Mouse (Mus musculus): ENCODE results near the gene Ccr6. TPM values are rescaled to one million over a fixed set of nuclear protein-coding genes. Genes with fewer than 3 reads are reported as not detected.
"Not testable (repeated sequence)": the region's sequence is repeated elsewhere in the genome, so short reads cannot be mapped to it uniquely, and the experiment has no call there.

Ccr6 gene
- polyA plus RNA-seq, 1 experiment from 2014 or later = not detected

DNA sequence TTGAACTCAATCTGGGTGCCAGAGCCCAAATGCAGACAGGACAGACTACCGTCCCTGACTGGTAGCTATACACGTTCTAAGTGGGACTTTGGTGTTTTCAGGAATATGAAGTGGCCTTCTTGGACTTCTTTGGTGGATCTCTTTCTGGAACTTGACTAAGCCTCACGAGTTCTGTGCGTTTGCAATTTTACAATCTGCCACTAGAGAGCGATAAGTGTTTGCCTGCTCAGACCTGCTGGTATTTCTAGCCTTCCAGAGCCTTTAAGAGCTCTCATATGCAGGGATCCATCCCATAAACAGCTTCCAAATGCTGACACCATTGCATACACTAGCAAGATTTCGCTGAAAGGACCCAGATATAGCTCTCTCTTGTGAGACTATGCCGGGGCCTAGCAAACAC lies 28.8 kb downstream of the Ccr6 start:
- not testable (repeated sequence) for H3K4me2 ChIP-seq; H3K27me3 ChIP-seq; H3K36me3 ChIP-seq (ENCODE audit: poor library complexity, severe bottlenecking); H3K27ac ChIP-seq; H3K9ac ChIP-seq; H3K9me3 ChIP-seq (replicated peaks); H3K4me3 ChIP-seq; H3K4me1 ChIP-seq
- peak; percentile 57; the same call in 1 of the 2 replicates for ATAC-seq
- 13% methylated on average over 7 of the region's 7 CpGs for WGBS

- 65% methylated on average over 6 of the region's 6 CpGs for WGBS
- ATAC-seq = no peak
These were observed 36.4 kb downstream of the Ccr6 start for GRCm38 (mm10) chr17:8272054-8272749.

DNA sequence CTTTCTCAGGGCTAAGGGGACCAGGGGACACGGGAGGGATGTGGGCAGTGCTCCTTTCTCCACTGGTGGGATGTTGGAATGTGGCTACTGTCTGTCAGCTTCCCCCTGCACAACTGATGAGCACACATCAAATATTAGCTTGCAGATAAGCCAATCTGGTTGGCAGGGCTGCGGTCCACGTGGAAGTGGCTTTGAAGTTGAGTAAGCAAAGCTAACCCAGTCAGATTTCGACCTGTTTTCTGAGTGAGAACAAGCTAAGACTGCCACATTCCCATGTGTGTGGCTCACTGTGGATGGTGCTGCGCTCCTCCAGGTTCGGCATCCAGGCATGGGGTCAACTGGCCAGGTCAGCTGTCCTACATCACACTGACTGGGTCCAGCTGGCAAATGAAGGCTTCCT lies 37.1 kb downstream of the Ccr6 start:
- WGBS = 75% methylated on average over 6 of the region's 6 CpGs
- Histone ChIP-seq H3K9ac (no peak overlapping the region), H3K9me3 (replicated peaks) (no peaks in the 10 kb centered on the region), H3K4me1 (no peaks in the 10 kb centered on the region), H3K4me2 (no peak overlapping the region), H3K36me3 (ENCODE audit: poor library complexity, severe bottlenecking) (no peaks in the 10 kb centered on the region), H3K27ac (no peak overlapping the region), H3K4me3 (no peak overlapping the region), H3K27me3 (peaks cover 14% of the 10 kb centered on the region; the same call in 1 of the 2 replicates)
- no peak for ATAC-seq

More at GRCm38 (mm10) chr17:8272054-8272749, 36.4 kb downstream of the Ccr6 start:
- H3K36me3 ChIP-seq (ENCODE audit: poor library complexity, severe bottlenecking) = no peaks in the 10 kb centered on the region
- H3K27ac ChIP-seq = no peak overlapping the region
- peaks cover 14% of the 10 kb centered on the region; the same call in 1 of the 2 replicates for H3K27me3 ChIP-seq
- H3K9ac ChIP-seq = no peak overlapping the region
- H3K9me3 ChIP-seq (replicated peaks) = no peaks in the 10 kb centered on the region
- H3K4me2 ChIP-seq = no peak overlapping the region
- H3K4me1 ChIP-seq = no peaks in the 10 kb centered on the region
- H3K4me3 ChIP-seq = no peak overlapping the region

DNA sequence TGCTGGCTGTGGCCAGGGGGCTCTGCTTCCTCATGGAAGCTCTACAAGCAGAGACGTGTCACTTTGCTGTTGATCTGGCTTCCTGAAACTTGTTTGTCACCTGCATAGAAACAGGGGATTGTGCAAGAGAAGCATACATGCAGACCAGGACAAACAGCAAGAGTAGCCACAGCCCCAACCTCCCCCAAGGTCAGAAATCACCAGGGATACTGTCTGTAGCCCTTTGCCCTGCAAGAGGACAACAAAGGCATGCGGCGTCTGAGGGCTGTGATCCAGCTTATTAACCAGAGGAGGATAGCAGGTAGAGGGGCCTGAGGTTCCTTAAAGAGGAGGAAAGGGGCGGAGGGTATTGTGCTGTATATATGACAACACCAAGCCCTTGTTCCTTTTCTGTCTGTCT lies 40.2 kb downstream of the Ccr6 start:
- no peak for ATAC-seq
- Histone ChIP-seq H3K27me3 (peaks cover 14% of the 10 kb centered on the region; the same call in 1 of the 2 replicates), H3K4me1 (no peaks in the 10 kb centered on the region), H3K9me3 (replicated peaks) (no peaks in the 10 kb centered on the region), H3K27ac (no peak overlapping the region), H3K4me3 (no peak overlapping the region), H3K4me2 (no peak overlapping the region), H3K36me3 (ENCODE audit: poor library complexity, severe bottlenecking) (no peaks in the 10 kb centered on the region), H3K9ac (no peak overlapping the region)
- 80% methylated on average over 4 of the region's 4 CpGs for WGBS

DNA sequence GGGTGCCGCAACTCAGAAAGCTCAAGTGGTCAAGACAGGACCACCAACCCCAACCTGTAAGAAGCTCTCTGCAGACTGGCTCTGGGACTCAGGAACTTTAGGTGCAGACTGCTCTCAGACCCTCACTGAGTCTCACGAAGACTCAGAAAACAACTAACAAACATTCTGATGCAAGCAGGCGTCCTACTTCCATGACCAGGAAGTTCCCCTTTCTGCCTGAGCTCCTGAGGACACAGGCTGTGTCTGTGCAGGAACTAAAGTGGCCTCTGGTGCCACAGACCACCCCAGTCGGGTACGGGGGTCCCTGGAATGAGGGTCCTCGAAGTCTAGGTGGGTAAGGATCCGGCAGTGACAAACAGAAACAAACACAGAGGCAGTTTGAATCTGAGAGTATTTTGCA lies 40.8 kb downstream of the Ccr6 start:
- Histone ChIP-seq H3K27ac (no peak overlapping the region), H3K36me3 (ENCODE audit: poor library complexity, severe bottlenecking) (no peaks in the 10 kb centered on the region), H3K4me1 (no peaks in the 10 kb centered on the region), H3K4me2 (no peak overlapping the region), H3K9me3 (replicated peaks) (no peaks in the 10 kb centered on the region), H3K4me3 (no peak overlapping the region), H3K27me3 (peaks cover 14% of the 10 kb centered on the region; the same call in 1 of the 2 replicates), H3K9ac (no peak overlapping the region)
- no peak for ATAC-seq
- 79% methylated on average over 7 of the region's 7 CpGs for WGBS

DNA sequence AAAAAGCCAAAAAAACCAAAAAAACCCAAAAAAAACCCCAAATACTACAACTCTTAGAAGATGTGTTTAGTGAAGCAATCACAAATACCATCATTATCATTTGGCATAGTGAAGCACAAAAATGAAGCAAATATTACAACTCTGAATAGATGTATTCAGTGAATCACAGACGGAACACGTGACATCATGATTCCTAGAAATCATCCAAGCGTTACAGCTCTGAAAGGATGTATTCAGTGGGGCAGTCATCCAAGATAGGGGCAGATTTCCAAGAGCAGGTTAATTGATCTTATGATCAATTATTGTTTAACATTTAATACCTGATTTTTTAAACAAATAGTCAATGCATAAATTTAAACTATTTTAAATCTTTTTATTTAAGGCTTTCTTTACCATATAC lies 41.4 kb downstream of the Ccr6 start:
- peaks cover 12% of the 10 kb centered on the region; the same call in 1 of the 2 replicates for H3K27me3 ChIP-seq
- no peak overlapping the region for H3K9ac ChIP-seq
- H3K36me3 ChIP-seq (ENCODE audit: poor library complexity, severe bottlenecking) = no peaks in the 10 kb centered on the region
- no peaks in the 10 kb centered on the region for H3K4me1 ChIP-seq
- no peak overlapping the region for H3K4me3 ChIP-seq
- no peaks in the 10 kb centered on the region for H3K9me3 ChIP-seq (replicated peaks)
- no peak overlapping the region for H3K27ac ChIP-seq
- 62% methylated on average over 3 of the region's 3 CpGs for WGBS
- ATAC-seq = no peak
- H3K4me2 ChIP-seq = no peak overlapping the region

DNA sequence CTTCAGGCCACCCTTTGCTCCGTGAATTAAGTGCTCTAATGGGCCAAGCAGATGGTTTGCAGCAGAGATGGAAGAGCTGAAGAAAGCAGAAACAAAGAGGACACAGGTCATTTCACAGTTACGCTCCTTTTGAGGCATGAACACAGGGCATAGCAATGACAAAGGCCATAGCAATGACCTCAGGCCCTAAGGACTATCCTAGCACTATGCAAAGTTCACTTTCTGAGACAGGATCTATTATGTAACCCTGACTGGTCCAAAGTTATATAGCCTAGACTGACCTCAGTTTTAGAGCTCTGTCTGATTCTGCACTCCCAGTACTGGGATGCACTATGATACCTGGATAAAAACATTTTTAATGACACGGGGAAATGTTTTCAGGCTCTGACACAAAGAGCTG lies 42.5 kb downstream of the Ccr6 start:
- no peak for ATAC-seq
- Histone ChIP-seq H3K4me2 (no peak overlapping the region), H3K27me3 (0 out of 2 replicates have a peak, but pooled peaks cover 10% of the 10 kb centered on the region), H3K27ac (no peak overlapping the region), H3K4me3 (no peak overlapping the region), H3K9me3 (replicated peaks) (no peaks in the 10 kb centered on the region), H3K9ac (no peak overlapping the region), H3K4me1 (peaks cover 6% of the 10 kb centered on the region), H3K36me3 (ENCODE audit: poor library complexity, severe bottlenecking) (no peaks in the 10 kb centered on the region)
- WGBS = 67% methylated on average over 3 of the region's 3 CpGs

DNA sequence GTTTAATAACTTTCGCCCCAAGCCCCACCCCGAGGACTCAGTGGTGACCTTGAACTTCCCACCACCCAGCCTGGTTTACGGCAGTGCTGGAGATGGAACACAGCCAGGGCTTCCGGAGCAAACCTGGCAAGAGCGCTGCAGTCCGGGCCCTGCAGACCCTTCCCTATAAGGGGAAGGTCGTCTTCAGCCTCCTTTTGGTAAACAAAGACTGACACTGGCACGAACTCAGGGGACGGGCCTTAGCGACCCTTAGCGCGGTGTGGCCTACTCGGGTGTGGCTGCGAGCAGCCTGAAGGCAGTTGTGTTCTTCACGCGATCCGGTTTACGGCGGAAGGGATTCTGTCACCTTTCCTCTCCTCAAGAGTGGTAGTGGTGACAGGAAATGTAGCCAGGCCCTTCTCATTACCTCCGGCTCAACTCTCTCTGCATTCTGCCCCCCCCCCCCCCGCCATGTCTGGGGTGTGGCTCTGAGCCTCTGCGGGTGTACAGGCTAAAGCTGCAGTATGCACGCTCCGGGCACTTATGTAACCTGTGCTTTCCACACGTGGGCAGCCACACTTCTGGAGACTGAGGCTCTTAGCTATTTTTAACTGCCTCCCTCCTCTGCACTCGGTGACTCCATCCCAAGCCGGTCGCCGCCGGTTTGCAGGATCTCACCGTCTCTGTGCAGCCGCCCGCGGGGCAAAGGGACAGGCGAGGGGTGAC lies 47.1 kb downstream of the Ccr6 start, which contains the start of gene Mpc1:
Mpc1 (plus strand) TSS at position 84 of the 705 bp plus-strand sequence.
- peak within 1 kb of the TSS; percentile 73 for H3K27ac ChIP-seq
- H3K9ac ChIP-seq = peak within 1 kb of the TSS; percentile 85
- H3K4me2 ChIP-seq = peak within 1 kb of the TSS; percentile 100
- H3K27me3 ChIP-seq = no peaks in the 10 kb centered on the region
- no peaks in the 10 kb centered on the region for H3K9me3 ChIP-seq (replicated peaks)
- peak within 1 kb of the TSS; percentile 82 for H3K4me3 ChIP-seq
- peaks cover 19% of the 10 kb centered on the region for H3K4me1 ChIP-seq
- no peaks in the 10 kb centered on the region for H3K36me3 ChIP-seq (ENCODE audit: poor library complexity, severe bottlenecking)
- ATAC-seq = peak; percentile 75
- 2% methylated on average over 34 of the region's 35 CpGs for WGBS

DNA sequence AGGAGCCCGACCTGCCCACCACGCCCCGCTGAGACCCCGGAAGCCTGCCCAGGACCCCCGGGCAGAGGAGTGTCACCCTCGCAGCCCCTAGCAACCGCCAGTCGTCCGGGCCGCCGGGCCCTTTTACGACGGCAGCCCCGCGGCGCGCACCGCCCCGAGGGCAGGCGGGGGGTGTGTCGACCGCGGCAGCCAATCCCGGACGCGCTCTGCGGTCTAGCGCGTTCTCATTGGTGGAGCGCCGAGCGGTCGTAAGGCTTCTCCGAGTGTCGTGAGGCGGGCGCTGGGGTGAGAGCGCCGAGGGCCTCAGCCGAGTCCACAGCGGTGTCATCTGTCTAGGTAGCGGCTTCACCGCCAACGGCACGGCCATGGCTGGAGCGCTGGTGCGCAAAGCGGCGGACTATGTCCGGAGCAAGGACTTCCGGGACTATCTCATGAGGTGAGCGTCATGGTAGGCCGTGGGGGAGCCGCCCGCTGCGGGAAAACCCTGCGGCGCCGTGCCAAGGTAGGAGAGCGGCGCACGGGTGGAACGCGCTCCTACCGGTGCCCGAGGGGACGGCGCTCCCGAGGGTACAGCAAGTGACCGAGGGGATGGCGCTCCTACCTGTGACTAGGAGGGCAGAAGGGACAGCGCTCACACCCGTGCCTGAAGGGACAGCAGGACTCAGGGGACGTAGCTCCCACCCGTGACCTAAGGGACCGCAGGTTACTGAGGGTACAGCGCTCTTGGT lies 47.8 kb downstream of the Ccr6 start:
- peak; percentile 99 for ATAC-seq
- Histone ChIP-seq H3K4me2 (peak overlapping the region; percentile 100), H3K9ac (peak overlapping the region; percentile 85), H3K4me1 (peaks cover 19% of the 10 kb centered on the region), H3K27me3 (no peaks in the 10 kb centered on the region), H3K36me3 (ENCODE audit: poor library complexity, severe bottlenecking) (no peaks in the 10 kb centered on the region), H3K4me3 (peak overlapping the region; percentile 82), H3K27ac (peak overlapping the region; percentile 73), H3K9me3 (replicated peaks) (no peaks in the 10 kb centered on the region)
- WGBS = 0% methylated on average over 76 of the region's 77 CpGs

DNA sequence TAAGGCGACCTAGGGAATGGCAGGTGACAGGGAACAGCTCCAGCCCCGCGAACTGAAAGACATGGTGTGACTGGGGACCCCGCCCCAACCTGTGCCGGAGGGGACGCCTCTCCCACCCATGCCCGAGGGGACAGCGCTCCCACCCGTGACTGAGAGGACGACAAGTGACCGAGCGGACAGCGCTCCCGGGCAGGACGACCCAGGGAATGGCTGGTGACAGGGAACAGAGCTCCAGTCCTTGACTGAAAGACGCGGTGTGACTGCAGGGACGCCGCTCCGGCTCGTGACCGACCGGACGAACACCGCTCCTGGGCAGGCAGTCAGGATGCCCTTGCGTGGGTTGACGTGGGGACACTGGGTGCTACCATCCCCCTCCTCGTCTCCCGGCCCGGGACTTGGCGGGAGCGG lies 48.4 kb downstream of the Ccr6 start:
- Histone ChIP-seq H3K9ac (peak overlapping the region; percentile 85), H3K4me2 (peak overlapping the region; percentile 100), H3K27ac (no peak overlapping the region), H3K4me1 (peaks cover 19% of the 10 kb centered on the region), H3K9me3 (replicated peaks) (no peaks in the 10 kb centered on the region), H3K27me3 (no peaks in the 10 kb centered on the region), H3K36me3 (ENCODE audit: poor library complexity, severe bottlenecking) (no peaks in the 10 kb centered on the region), H3K4me3 (peak overlapping the region; percentile 82)
- ATAC-seq = no peak; the same call in 1 of the 2 replicates
- under 1% methylated on average over 32 of the region's 32 CpGs for WGBS

GRCm38 (mm10) chr17:8285056-8285455 lies 49.2 kb downstream of the Ccr6 start:
- Histone ChIP-seq H3K27me3 (no peaks in the 10 kb centered on the region), H3K9ac (no peak overlapping the region; the same call in 1 of the 2 replicates), H3K36me3 (ENCODE audit: poor library complexity, severe bottlenecking) (peaks cover 7% of the 10 kb centered on the region; the same call in 1 of the 2 replicates), H3K4me3 (peak overlapping the region; percentile 82), H3K27ac (no peak overlapping the region), H3K4me1 (peaks cover 19% of the 10 kb centered on the region), H3K4me2 (peak overlapping the region; percentile 100), H3K9me3 (replicated peaks) (no peaks in the 10 kb centered on the region)
- ATAC-seq = no peak
- WGBS = 44% methylated on average over 8 of the region's 8 CpGs

- Histone ChIP-seq H3K9me3 (replicated peaks) (no peaks in the 10 kb centered on the region), H3K4me1 (peaks cover 19% of the 10 kb centered on the region), H3K9ac (no peak overlapping the region), H3K4me3 (no peak overlapping the region), H3K27me3 (no peaks in the 10 kb centered on the region), H3K27ac (no peak overlapping the region), H3K36me3 (ENCODE audit: poor library complexity, severe bottlenecking) (peaks cover 7% of the 10 kb centered on the region; the same call in 1 of the 2 replicates), H3K4me2 (no peak overlapping the region)
- no peak for ATAC-seq
- 87% methylated on average over 4 of the region's 4 CpGs for WGBS
These were observed 51.1 kb downstream of the Ccr6 start for GRCm38 (mm10) chr17:8286987-8287386.
